Mouse (Mus musculus) testis, adult 2 months (tissue): ENCODE measurements around the gene Cxcl17.

Experiments
- CTCF ChIP-seq: fragments of 200-500 bp; IDR thresholded peaks from 2 replicates; pipeline ENCODE4 v1.5.1; 2012; ENCODE audit warnings: low read depth, mild to moderate bottlenecking, inconsistent platforms, low read length, moderate library complexity; ENCODE audit not compliant: control insufficient read depth, insufficient read depth, insufficient replicate concordance
- POLR2A ChIP-seq: fragments of 200-500 bp; IDR thresholded peaks from 2 replicates; pipeline ENCODE4 v1.6.1; 2012; ENCODE audit warnings: low read depth, mild to moderate bottlenecking, inconsistent platforms, low read length, moderate library complexity; ENCODE audit not compliant: control insufficient read depth

DNA sequence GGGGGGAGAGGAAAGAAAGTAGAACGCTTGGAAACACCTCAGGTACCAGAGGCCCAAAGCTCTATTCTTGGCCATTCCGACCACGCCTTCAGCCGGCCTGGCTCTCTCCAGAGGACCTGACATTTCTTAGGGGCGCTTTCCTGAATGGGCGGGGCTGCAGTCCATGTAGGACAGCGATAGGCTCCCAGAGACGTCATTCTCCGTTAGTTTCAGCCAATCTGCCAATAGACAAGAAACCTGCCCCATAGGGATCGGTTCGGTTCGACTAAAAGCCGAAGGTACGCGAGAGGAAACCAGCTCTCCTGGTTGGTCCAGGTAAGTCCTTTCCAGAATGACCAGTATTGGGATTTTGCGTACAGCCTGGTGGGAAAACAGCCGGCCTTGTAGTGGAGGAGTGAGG lies 36.1 kb downstream of the Cxcl17 start:
- TF ChIP-seq CTCF (no peak), POLR2A (no peak)
